Mouse (Mus musculus) CH12.LX (cell line): ENCODE data around the gene Smco2. TPM values are rescaled to one million over a fixed set of nuclear protein-coding genes. Genes with fewer than 3 reads are reported as not detected.

ENCODE experiments used
- DNase-seq: peaks from one replicate; pipeline ENCODE4 v3.0.0-alpha.2; 2013; ENCODE audit errors: extremely low read depth
- H3K27ac ChIP-seq: 2 replicates; pipeline ENCODE4 v1.5.1; 2012; ENCODE audit warnings: low read depth, mild to moderate bottlenecking, control low read depth, moderate library complexity; ENCODE audit not compliant: insufficient read depth
- H3K27me3 ChIP-seq: replicated peaks from 2 replicates; pipeline ENCODE3; 2012; ENCODE audit warnings: inconsistent platforms
- H3K36me3 ChIP-seq, 2 experiments: replicated peaks in 1 of 2; 2 replicates each; pipeline versions ENCODE3 to v1.6.1; 2012; ENCODE audit warnings: inconsistent platforms in 1 of 2, low read length in 1 of 2, mild to moderate bottlenecking in 1 of 2, mixed read lengths in 1 of 2, moderate library complexity in 1 of 2; ENCODE audit not compliant: control insufficient read depth in 1 of 2, insufficient read depth in 1 of 2
- H3K4me1 ChIP-seq, 2 experiments: 2 replicates each; pipeline ENCODE4 v1.6.1; 2012; ENCODE audit warnings: inconsistent platforms in 1 of 2, moderate library complexity in 1 of 2; ENCODE audit not compliant: insufficient read depth in 2 of 2, control insufficient read depth in 1 of 2
- H3K4me2 ChIP-seq: 2 replicates; pipeline ENCODE4 v1.6.1; 2012; ENCODE audit warnings: low read depth, mild to moderate bottlenecking, control low read depth; ENCODE audit not compliant: poor library complexity, insufficient read depth, severe bottlenecking
- H3K4me3 ChIP-seq, 3 experiments: fragments of 150-350 bp in 1 of 3; sonication (generic) in 1 of 3; replicated peaks in 1 of 3; 2 replicates each; pipeline versions ENCODE3 to v1.5.1; 2011 to 2012; ENCODE audit warnings: low read depth in 2 of 3, low read length in 2 of 3, mild to moderate bottlenecking in 2 of 3, moderate library complexity in 2 of 3, control low read depth in 1 of 3, improper control_type of control experiment in 1 of 3, inconsistent platforms in 1 of 3, mixed read lengths in 1 of 3; ENCODE audit not compliant: poor library complexity in 1 of 3
- H3K79me2 ChIP-seq: replicated peaks from 2 replicates; pipeline ENCODE4 v1.6.1; 2012; ENCODE audit warnings: mild to moderate bottlenecking, moderate library complexity; ENCODE audit not compliant: control insufficient read depth, poor library complexity, insufficient read depth, severe bottlenecking; ENCODE audit errors: extremely low read depth
- H3K9ac ChIP-seq: 2 replicates; pipeline ENCODE4 v1.6.1; 2012; ENCODE audit warnings: low read depth, mild to moderate bottlenecking, control low read depth, moderate library complexity; ENCODE audit not compliant: insufficient read depth
- H3K9me3 ChIP-seq: replicated peaks from 2 replicates; pipeline ENCODE3; 2012; ENCODE audit warnings: low read length, inconsistent platforms, mixed read lengths
- BHLHE40 ChIP-seq: IDR thresholded peaks from 2 replicates; pipeline ENCODE4 v1.6.1; 2011; ENCODE audit warnings: mild to moderate bottlenecking, low read depth, low read length, improper control_type of control experiment
- CHD2 ChIP-seq: IDR thresholded peaks from 2 replicates; pipeline ENCODE4 v1.6.1; 2011; ENCODE audit warnings: low read length, improper control_type of control experiment
- CTCF ChIP-seq, 2 experiments: IDR thresholded peaks in 1 of 2; conservative IDR thresholded peaks in 1 of 2; 2 replicates each; pipeline ENCODE4 v1.5.1; 2011 to 2012; ENCODE audit warnings: low read depth in 2 of 2, low read length in 2 of 2, improper control_type of control experiment in 1 of 2, inconsistent platforms in 1 of 2, mild to moderate bottlenecking in 1 of 2, moderate library complexity in 1 of 2
- E2F4 ChIP-seq: IDR thresholded peaks from 2 replicates; pipeline ENCODE4 v1.6.1; 2011; ENCODE audit warnings: low read depth, low read length, improper control_type of control experiment; ENCODE audit not compliant: insufficient replicate concordance
- ELF1 ChIP-seq: IDR thresholded peaks from 2 replicates; pipeline ENCODE4 v1.6.1; 2014; ENCODE audit warnings: low read depth, mild to moderate bottlenecking, inconsistent platforms, low read length, improper control_type of control experiment
- HCFC1 ChIP-seq: IDR thresholded peaks from 2 replicates; pipeline ENCODE4 v1.6.1; 2012; ENCODE audit warnings: low read depth, mild to moderate bottlenecking, inconsistent platforms, low read length, improper control_type of control experiment
- IRF4 ChIP-seq: IDR thresholded peaks from 2 replicates; pipeline ENCODE4 v1.6.1; 2014; ENCODE audit warnings: low read depth, mild to moderate bottlenecking, inconsistent platforms, low read length, improper control_type of control experiment
- JUND ChIP-seq: conservative IDR thresholded peaks from 2 replicates; pipeline ENCODE4 v1.6.1; 2011; ENCODE audit warnings: low read depth, low read length, improper control_type of control experiment
- MAFK ChIP-seq: IDR thresholded peaks from 2 replicates; pipeline ENCODE4 v1.6.1; 2011; ENCODE audit warnings: low read length, improper control_type of control experiment; ENCODE audit not compliant: insufficient replicate concordance
- MAZ ChIP-seq: IDR thresholded peaks from 2 replicates; pipeline ENCODE4 v1.6.1; 2012; ENCODE audit warnings: low read depth, mild to moderate bottlenecking, inconsistent platforms, low read length, improper control_type of control experiment, moderate library complexity
- MEF2A ChIP-seq: IDR thresholded peaks from 2 replicates; pipeline ENCODE4 v1.6.1; 2014; ENCODE audit warnings: low read depth, mild to moderate bottlenecking, inconsistent platforms, low read length, improper control_type of control experiment, borderline replicate concordance
- NRF1 ChIP-seq: IDR thresholded peaks from 2 replicates; pipeline ENCODE4 v1.6.1; 2014; ENCODE audit warnings: low read depth, mild to moderate bottlenecking, inconsistent platforms, low read length, improper control_type of control experiment, moderate library complexity
- PAX5 ChIP-seq: IDR thresholded peaks from 2 replicates; pipeline ENCODE4 v1.6.1; 2012; ENCODE audit warnings: low read length, inconsistent platforms, mixed read lengths
- RAD21 ChIP-seq: IDR thresholded peaks from 2 replicates; pipeline ENCODE4 v1.6.1; 2011; ENCODE audit warnings: low read depth, mild to moderate bottlenecking, low read length, improper control_type of control experiment, moderate library complexity
- RCOR1 ChIP-seq: conservative IDR thresholded peaks from 2 replicates; pipeline ENCODE4 v1.6.1; 2012; ENCODE audit warnings: low read depth, mild to moderate bottlenecking, inconsistent platforms, low read length, improper control_type of control experiment
- SIN3A ChIP-seq: IDR thresholded peaks from 2 replicates; pipeline ENCODE4 v1.6.1; 2012; ENCODE audit warnings: low read length, improper control_type of control experiment, inconsistent platforms
- TBP ChIP-seq: conservative IDR thresholded peaks from 2 replicates; pipeline ENCODE4 v1.6.1; 2011; ENCODE audit warnings: low read depth, low read length, improper control_type of control experiment
- TCF12 ChIP-seq: IDR thresholded peaks from 2 replicates; pipeline ENCODE4 v1.6.1; 2014; ENCODE audit warnings: low read depth, mild to moderate bottlenecking, inconsistent platforms, low read length, improper control_type of control experiment
- UBTF ChIP-seq: IDR thresholded peaks from 2 replicates; pipeline ENCODE4 v1.6.1; 2012; ENCODE audit warnings: low read depth, mild to moderate bottlenecking, inconsistent platforms, low read length, improper control_type of control experiment, moderate library complexity
- USF1 ChIP-seq: IDR thresholded peaks from 2 replicates; pipeline ENCODE4 v1.6.1; 2014; ENCODE audit warnings: low read depth, mild to moderate bottlenecking, inconsistent platforms, low read length, improper control_type of control experiment
- ZC3H11A ChIP-seq: IDR thresholded peaks from 2 replicates; pipeline ENCODE4 v1.6.1; 2012; ENCODE audit warnings: low read depth, mild to moderate bottlenecking, inconsistent platforms, low read length, improper control_type of control experiment
- ZKSCAN1 ChIP-seq: IDR thresholded peaks from 2 replicates; pipeline ENCODE4 v1.6.1; 2012; ENCODE audit warnings: low read depth, inconsistent platforms, low read length, improper control_type of control experiment, borderline replicate concordance
- ZMIZ1 ChIP-seq: IDR thresholded peaks from 2 replicates; pipeline ENCODE4 v1.6.1; 2012; ENCODE audit warnings: low read depth, mild to moderate bottlenecking, inconsistent platforms, low read length, improper control_type of control experiment
- ZNF384 ChIP-seq: IDR thresholded peaks from 2 replicates; pipeline ENCODE4 v1.6.1; 2012; ENCODE audit warnings: low read depth, low read length, improper control_type of control experiment, inconsistent platforms
- dilution Hi-C: fragments of 300-500 bp; cut with MboI; formaldehyde crosslinking; loops from 2 replicates; pipeline ENCODE4 v1.14.3; 2020; ENCODE audit warnings: low sequenced_read_pairs; ENCODE audit not compliant: extremely low pct_unique_long_range_greater_than_20kb, extremely low pct_ligation_motif_present
- in situ Hi-C: fragments of 300-500 bp; cut with MboI; formaldehyde crosslinking; loops from 3 replicates; pipeline ENCODE4 v1.14.3; 2019; ENCODE audit warnings: low sequenced_read_pairs, low pct_ligation_motif_present, low pct_unique_long_range_greater_than_20kb, mixed read lengths
- polyA plus RNA-seq: library from polyadenylated mRNA; unstranded; fragments of >175 nt; gene quantifications from 2 replicates; pipeline ENCODE4 v1.2.1, GENCODE M21; 2012; ENCODE audit warnings: low read depth; ENCODE audit not compliant: insufficient read length
- total RNA-seq, 2 experiments: library from RNA; depleted of rRNA; stranded (reverse); fragments of 300-350 nt in 1 of 2; fragments of >200 nt in 1 of 2; gene quantifications; 2 replicates each; pipeline ENCODE4 v1.2.3; 2012 to 2014

The Smco2 gene
- total and polyA plus RNA-seq, 3 experiments: not detected

GRCm38 (mm10) chr6:146855185-146855584 is 5.3 kb downstream of the Smco2 start:
- Histone ChIP-seq H3K27me3 (no peaks in the 10 kb centered on the region), H3K9ac (no peak overlapping the region), H3K4me3 (no peak overlapping the region), H3K4me2 (no peak overlapping the region), H3K27ac (no peak overlapping the region), H3K79me2 (no peaks in the 10 kb centered on the region), H3K4me1 (no peaks in the 10 kb centered on the region), H3K36me3 (no peaks in the 10 kb centered on the region), H3K9me3 (peaks cover 4% of the 10 kb centered on the region)
- TF ChIP-seq E2F4 (no peak), HCFC1 (no peak), SIN3A (no peak), ZMIZ1 (no peak), BHLHE40 (no peak), JUND (no peak), ELF1 (no peak), TCF12 (no peak), IRF4 (no peak), TBP (no peak), MEF2A (no peak)
- DNase-seq: no peak
- dilution Hi-C loops: no loop called here
- in situ Hi-C loops: no loop called here

- dilution Hi-C loops: no loop called here
- Histone ChIP-seq H3K9ac (no peak overlapping the region), H3K4me2 (no peak overlapping the region), H3K36me3 (no peaks in the 10 kb centered on the region), H3K27ac (no peak overlapping the region), H3K4me1 (no peaks in the 10 kb centered on the region), H3K4me3 (no peak overlapping the region), H3K27me3 (no peaks in the 10 kb centered on the region), H3K79me2 (no peaks in the 10 kb centered on the region), H3K9me3 (peaks cover 4% of the 10 kb centered on the region)
- DNase-seq: no peak
- in situ Hi-C loops: no loop called here
- TF ChIP-seq CHD2: no peak
- no peak for TF ChIP-seq ZC3H11A
- TF ChIP-seq PAX5: no peak
- no peak for TF ChIP-seq MAFK
- no peak for TF ChIP-seq MAZ
- TF ChIP-seq RCOR1: no peak
- TF ChIP-seq ZMIZ1: no peak
- TF ChIP-seq USF1: no peak
- no peak for TF ChIP-seq RAD21
- TF ChIP-seq ZNF384: no peak
- no peak for TF ChIP-seq UBTF
- no peak for TF ChIP-seq NRF1
- TF ChIP-seq IRF4: no peak
- no peak for TF ChIP-seq CTCF (conservative IDR thresholded peaks at IDR 0.05 in 1 of 2, IDR thresholded peaks at IDR 0.05 in 1 of 2; ENCODE audit: low read depth in 2 of 2, low read length in 2 of 2)
- no peak for TF ChIP-seq ZKSCAN1
Observed at GRCm38 (mm10) chr6:146857386-146857785, 7.5 kb downstream of the Smco2 start.
